Mouse (Mus musculus) heart, adult 10 weeks (tissue): ENCODE data around the gene Skint11. TPM values are rescaled to one million over a fixed set of nuclear protein-coding genes. Genes with fewer than 3 reads are reported as not detected.

Experiments used
- polyA plus RNA-seq: library from polyadenylated mRNA; stranded (reverse); fragments of 350-450 nt; fragmentation: Illumina TruSeq; extraction: RNeasy Lipid Tissue Mini Kit (QIAGEN cat#74804); gene quantifications from one replicate; pipeline ENCODE4 v1.2.3, GENCODE M21; 2014; ENCODE audit warnings: low read depth, low replicate concordance

The Skint11 gene
- polyA plus RNA-seq, result not detected

DNA sequence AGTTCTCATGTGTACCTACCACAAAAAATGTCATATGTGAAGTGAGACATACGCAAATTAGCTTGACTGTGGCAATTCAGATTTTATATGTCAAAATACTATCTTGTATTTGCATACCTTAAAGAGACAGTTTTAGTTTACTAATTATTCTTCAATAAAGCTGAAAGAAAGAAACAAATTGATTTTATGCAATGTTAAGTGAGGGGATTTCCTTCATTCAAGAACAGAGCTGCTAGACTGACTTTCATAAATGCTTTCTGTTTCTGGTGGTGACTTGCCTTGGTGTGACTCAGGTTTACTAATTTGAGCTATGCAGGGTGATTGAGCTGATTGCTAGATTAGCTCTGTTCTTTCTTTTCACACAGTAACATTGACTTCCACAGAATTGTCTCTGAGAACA is at the start of gene Skint11:
Gene Skint11 (plus strand): TSS at position 301 of the 400 bp plus-strand sequence.

Other genes with a start within 250 kb of the Skint11 start
- gene Skint5, start 163.9 kb upstream of the Skint11 start, polyA plus RNA-seq, result not detected
- 51.6 TPM for gene Trabd2b, start 243.3 kb downstream of the Skint11 start, polyA plus RNA-seq